Mouse (Mus musculus): ENCODE results near the gene Naglu.
"Not testable (repeated sequence)": the region's sequence is repeated elsewhere in the genome, so short reads cannot be mapped to it uniquely, and the experiment has no call there.

Gene Naglu

GRCm38 (mm10) chr11:101085617-101086322 is 16.0 kb downstream of the Naglu start:
- DNase-seq, result peak; percentile 80

- peak; percentile 70 for DNase-seq
Measured at GRCm38 (mm10) chr11:101086323-101086674, 16.5 kb downstream of the Naglu start.

GRCm38 (mm10) chr11:101086756-101087681 is 17.2 kb downstream of the Naglu start, which contains the start of gene Mlx:
Gene Mlx (plus strand): TSS chr11:101087277.
- peak; percentile 95 for DNase-seq

GRCm38 (mm10) chr11:101087682-101088055 is 17.9 kb downstream of the Naglu start:
- DNase-seq, result peak; percentile 71

GRCm38 (mm10) chr11:101089931-101090330 is 20.1 kb downstream of the Naglu start:
- peak; percentile 29 for DNase-seq

- no peak for DNase-seq
Measured at GRCm38 (mm10) chr11:101094930-101095313, 25.1 kb downstream of the Naglu start.

GRCm38 (mm10) chr11:101095314-101096024 is 25.7 kb downstream of the Naglu start, which contains the start of gene Psmc3ip:
Gene Psmc3ip (minus strand): TSS chr11:101095436.
- DNase-seq, result peak; percentile 97

GRCm38 (mm10) chr11:101098231-101098630 is 28.4 kb downstream of the Naglu start:
- no peak for DNase-seq

- DNase-seq, result no peak
Measured at GRCm38 (mm10) chr11:101103011-101103410, 33.2 kb downstream of the Naglu start.

- no peak for DNase-seq
Measured at GRCm38 (mm10) chr11:101109351-101109750, 39.5 kb downstream of the Naglu start.

GRCm38 (mm10) chr11:101110708-101111107 is 40.9 kb downstream of the Naglu start:
- DNase-seq, result no peak

GRCm38 (mm10) chr11:101111178-101111577 is 41.4 kb downstream of the Naglu start:
- DNase-seq, result no peak

GRCm38 (mm10) chr11:101112186-101112585 is 42.4 kb downstream of the Naglu start:
- DNase-seq, result no peak

- no peak for DNase-seq
Measured at GRCm38 (mm10) chr11:101115564-101115963, 45.8 kb downstream of the Naglu start.

- no peak for DNase-seq
Measured at GRCm38 (mm10) chr11:101118105-101118504, 48.3 kb downstream of the Naglu start.

- no peak for DNase-seq
Measured at GRCm38 (mm10) chr11:101119131-101119760, 49.4 kb downstream of the Naglu start.

- DNase-seq, result peak; percentile 99
Measured at GRCm38 (mm10) chr11:101119761-101120544, 50.1 kb downstream of the Naglu start, which contains the start of the genes Retreg3 and Tubg1. Gene Retreg3 (minus strand): TSS chr11:101119893. Gene Tubg1 (plus strand): TSS chr11:101119938.

GRCm38 (mm10) chr11:101120545-101121188 is 50.9 kb downstream of the Naglu start:
- no peak for DNase-seq

GRCm38 (mm10) chr11:101124494-101124893 is 54.7 kb downstream of the Naglu start:
- not testable (repeated sequence) for DNase-seq

- DNase-seq, result not testable (repeated sequence)
Measured at GRCm38 (mm10) chr11:101125008-101125407, 55.2 kb downstream of the Naglu start.

- DNase-seq, result no peak
Measured at GRCm38 (mm10) chr11:101127075-101127474, 57.3 kb downstream of the Naglu start.

All from kidney, adult 9 months (tissue).